Mouse (Mus musculus): ENCODE measurements around the gene Dlx1.

DNA sequence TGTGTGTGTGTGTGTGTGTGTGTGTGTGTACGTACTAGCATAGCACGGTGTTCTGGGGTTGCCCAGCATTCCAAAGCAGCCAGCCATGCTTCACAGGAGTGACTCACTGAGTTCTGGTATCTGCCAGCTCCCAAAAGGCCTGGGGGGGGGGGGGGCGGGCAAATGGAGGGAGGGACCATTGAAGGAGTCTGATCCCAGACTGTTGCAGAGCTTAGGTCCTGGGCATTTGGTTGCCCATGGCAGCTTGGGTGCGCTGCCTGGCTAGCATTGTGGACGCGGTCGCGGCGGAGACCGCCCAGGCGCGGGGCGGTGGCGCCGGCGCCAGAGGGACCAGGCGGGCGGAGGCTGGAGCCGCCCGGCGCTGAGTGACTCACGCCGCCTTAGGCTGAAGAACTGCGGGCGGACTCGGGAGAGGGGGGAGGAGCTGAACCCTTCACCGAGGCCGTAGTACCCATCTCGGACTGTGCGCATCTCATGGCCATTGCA, 14.9 kb downstream of the Dlx1 start:
- no peak for TF ChIP-seq SIN3A (IDR thresholded peaks at IDR 0.05; ENCODE audit: low read length)
- TF ChIP-seq CTCF (conservative IDR thresholded peaks at IDR 0.05 in 1 of 2, IDR thresholded peaks at IDR 0.05 in 1 of 2; ENCODE audit: low read depth in 2 of 2, low read length in 2 of 2), result no peak
- TF ChIP-seq POLR2AphosphoS2 (IDR thresholded peaks at IDR 0.05; ENCODE audit: low read depth, low read length), result no peak
- no peak for TF ChIP-seq MXI1 (IDR thresholded peaks at IDR 0.05; ENCODE audit: low read depth, low read length)
- TF ChIP-seq CHD1 (IDR thresholded peaks at IDR 0.05; ENCODE audit: low read depth, low read length), result no peak
- TF ChIP-seq EP300 (IDR thresholded peaks at IDR 0.05; ENCODE audit: low read length), result no peak
